Mouse (Mus musculus) adrenal gland, adult 2 months (tissue): Measurements from ENCODE around the gene Skap2. TPM values are rescaled to one million over a fixed set of nuclear protein-coding genes. Genes with fewer than 3 reads are reported as not detected.

Experiments
- DNase-seq: peaks from one replicate; pipeline ENCODE4 v3.0.0; 2021
- polyA plus RNA-seq: library from polyadenylated mRNA; depleted of rRNA; stranded (reverse); fragments of >200 nt; gene quantifications from 2 replicates; pipeline ENCODE4 v1.2.3, GENCODE M21; 2012; rRNA removed
- total RNA-seq, 2 experiments: library from RNA; stranded (reverse); gene quantifications; 2 replicates each; pipeline ENCODE4 v1.2.3; 2021

The Skap2 gene
- total and polyA plus RNA-seq, 3 experiments, result 3.5 to 57.5 (median 45.6) TPM

DNA sequence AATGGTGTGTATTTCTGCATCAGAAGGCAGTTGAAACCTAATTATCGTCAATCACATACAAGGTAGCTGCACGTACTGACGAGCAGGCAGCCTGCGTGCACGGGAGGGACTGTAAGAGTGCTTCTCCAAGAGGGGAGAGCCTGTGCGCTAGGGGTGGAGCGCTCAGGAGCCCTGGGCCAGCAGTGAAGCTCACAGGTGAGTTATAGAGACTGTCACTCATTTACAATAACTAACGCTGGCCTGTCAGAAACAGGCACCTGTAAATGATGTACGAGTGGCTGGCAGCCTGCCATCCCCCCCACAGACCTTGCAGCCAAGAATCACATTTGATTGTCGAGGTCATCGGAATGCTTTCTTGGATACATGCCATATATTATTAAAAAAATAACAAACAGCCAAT lies 168.2 kb downstream of the Skap2 start:
- DNase-seq, result peak; percentile 71

GRCm38 (mm10) chr6:51843081-51843480 lies 169.3 kb downstream of the Skap2 start:
- no peak for DNase-seq

GRCm38 (mm10) chr6:51838177-51838576 lies 174.2 kb downstream of the Skap2 start:
- DNase-seq, result no peak

DNA sequence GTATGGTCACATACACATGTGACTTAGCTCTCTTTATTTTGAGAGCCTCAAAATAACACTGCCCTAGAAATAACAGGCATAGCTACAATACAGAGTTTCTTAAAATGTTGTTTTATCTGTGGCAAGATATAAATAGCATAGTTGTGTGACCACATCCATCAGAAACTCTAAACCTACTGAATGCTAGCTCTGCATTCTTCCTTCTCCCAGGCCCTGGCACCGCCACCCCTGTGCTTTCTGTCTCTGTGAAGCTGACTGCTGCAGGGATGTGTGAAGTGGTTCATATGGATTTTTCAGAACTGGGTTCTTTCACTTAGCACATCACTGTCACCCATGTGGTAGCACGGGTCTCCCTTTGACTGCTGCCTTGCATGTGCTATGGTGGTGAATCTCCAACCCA lies 179.0 kb downstream of the Skap2 start:
- no peak for DNase-seq

GRCm38 (mm10) chr6:51825621-51826021 lies 186.7 kb downstream of the Skap2 start:
- DNase-seq, result peak; percentile 67

GRCm38 (mm10) chr6:51824136-51824830 lies 188.1 kb downstream of the Skap2 start:
- DNase-seq, result peak; percentile 83

- no peak for DNase-seq
Measured at GRCm38 (mm10) chr6:51822049-51822448, 190.3 kb downstream of the Skap2 start.

DNA sequence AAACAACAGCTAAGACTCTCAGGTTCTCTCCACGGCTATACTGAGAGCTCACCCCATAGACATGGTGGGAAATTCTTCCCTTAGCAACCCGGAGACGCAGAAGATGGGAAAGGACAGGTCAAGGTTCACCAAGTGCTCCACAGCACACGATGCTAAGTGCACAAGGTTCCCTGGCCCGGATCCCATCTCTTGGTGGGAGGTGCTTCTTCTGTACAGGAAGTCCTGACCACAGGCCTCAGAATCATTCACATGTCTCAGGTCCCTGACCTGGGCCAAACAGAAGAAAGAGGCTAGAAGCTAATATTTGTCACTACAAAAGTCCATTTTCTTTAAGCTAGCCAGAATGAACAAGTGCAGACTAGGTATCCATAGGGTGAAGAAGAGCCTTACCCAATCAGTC lies 191.5 kb downstream of the Skap2 start:
- no peak for DNase-seq

- DNase-seq, result no peak
Measured at GRCm38 (mm10) chr6:51816892-51817621, 195.3 kb downstream of the Skap2 start.

- no peak for DNase-seq
Measured at GRCm38 (mm10) chr6:51810906-51811305, 201.4 kb downstream of the Skap2 start.

DNA sequence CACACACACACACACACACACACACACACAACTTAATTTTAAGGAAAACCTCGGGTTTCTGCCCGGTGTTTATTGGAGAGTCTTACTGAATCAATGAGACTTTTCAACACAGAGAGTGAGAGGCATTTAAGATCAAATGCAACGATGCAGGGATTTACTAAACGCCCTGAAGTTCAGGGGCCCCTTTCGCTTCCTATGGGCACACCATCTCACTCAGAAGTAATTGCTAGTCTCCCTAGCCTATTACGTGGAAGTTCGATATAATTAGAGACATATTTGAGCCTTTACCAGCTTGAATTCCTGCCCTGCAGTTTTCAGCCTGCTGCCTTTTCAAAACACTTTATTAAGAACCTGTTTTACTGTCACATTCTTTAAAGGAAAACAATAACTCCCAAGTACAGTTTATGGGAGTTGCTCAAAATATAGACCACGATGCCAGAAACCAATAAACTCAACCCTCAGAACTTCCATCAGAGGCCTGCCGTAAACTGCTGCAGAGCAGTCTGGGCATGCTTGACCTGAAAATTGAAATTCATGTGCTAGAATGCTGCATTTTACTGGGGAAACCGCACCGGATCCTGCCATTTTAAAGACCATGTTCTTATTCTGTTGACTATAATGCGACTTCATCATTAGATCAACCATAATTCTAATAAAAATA lies 203.1 kb downstream of the Skap2 start:
- DNase-seq, result no peak

DNA sequence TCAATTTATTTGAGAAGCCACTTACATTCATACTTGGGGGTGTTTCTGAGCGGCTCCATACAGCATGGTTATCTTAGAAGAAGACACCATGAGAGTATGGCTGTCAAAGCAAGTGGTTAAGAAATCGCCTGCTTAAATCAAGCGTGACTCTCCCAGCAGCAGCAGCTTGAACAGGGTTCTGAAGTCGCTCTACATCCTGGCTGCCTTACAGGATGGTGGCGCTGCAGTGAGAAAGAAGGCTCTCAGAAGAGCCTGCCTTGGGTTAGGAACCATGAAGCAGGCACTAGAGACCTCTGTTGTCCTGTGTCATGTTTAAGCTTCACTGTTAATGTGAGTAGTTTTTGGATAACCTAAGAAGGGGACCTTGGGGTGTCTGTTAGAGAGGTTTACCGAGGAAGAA lies 204.3 kb downstream of the Skap2 start:
- no peak for DNase-seq

Other genes starting within 250 kb of the Skap2 start
- gene Hoxa1, start 145.8 kb upstream of the Skap2 start, total RNA-seq, result under 1 TPM; 0.52 to 0.86 TPM
- 0.47 and 0.68 TPM in 2 replicates for gene Hoxa1, start 145.8 kb upstream of the Skap2 start, polyA plus RNA-seq
- gene Hoxa2, start 152.3 kb upstream of the Skap2 start, total RNA-seq, result 1 to 10 TPM; 1.5 to 2.6 TPM
- gene Hoxa2, start 152.3 kb upstream of the Skap2 start, polyA plus RNA-seq, result 1.1 and 1.7 TPM in 2 replicates
- gene 5730596B20Rik, start 164.9 kb upstream of the Skap2 start, total RNA-seq, result under 1 TPM; 0.35 to 0.41 TPM
- gene 5730596B20Rik, start 164.9 kb upstream of the Skap2 start, polyA plus RNA-seq, result 0.02 and 0.04 TPM in 2 replicates
- 1 to 10 TPM; 2.2 to 6.3 TPM for gene Hoxa4, start 179.2 kb upstream of the Skap2 start, total RNA-seq
- 0.99 and 4.0 TPM in 2 replicates for gene Hoxa4, start 179.2 kb upstream of the Skap2 start, polyA plus RNA-seq
- gene Hoxa5, start 192.0 kb upstream of the Skap2 start, total RNA-seq, result 10 to 100 TPM; 13.6 to 22.8 TPM
- gene Hoxa5, start 192.0 kb upstream of the Skap2 start, polyA plus RNA-seq, result 12.9 and 16.3 TPM in 2 replicates
- 1 to 10 TPM; 1.9 to 4.5 TPM for gene Hoxa6, start 196.2 kb upstream of the Skap2 start, total RNA-seq
- gene Hoxa6, start 196.2 kb upstream of the Skap2 start, polyA plus RNA-seq, result 3.6 and 3.8 TPM in 2 replicates
- gene Hoxa3, start 200.8 kb upstream of the Skap2 start, total RNA-seq, result 1 to 10 TPM; 2.7 to 5.4 TPM
- 6.8 and 8.1 TPM in 2 replicates for gene Hoxa3, start 200.8 kb upstream of the Skap2 start, polyA plus RNA-seq
- 1 to 10 TPM in 1 of 2 experiments, not detected in 1; 1.0 TPM for gene Gm28308, start 200.8 kb upstream of the Skap2 start, total RNA-seq
- gene Gm28308, start 200.8 kb upstream of the Skap2 start, polyA plus RNA-seq, result 1.9 and 2.5 TPM in 2 replicates
- gene Hoxa7, start 209.3 kb upstream of the Skap2 start, total RNA-seq, result 10 to 100 TPM; 15.3 to 30.3 TPM
- gene Hoxa7, start 209.3 kb upstream of the Skap2 start, polyA plus RNA-seq, result 21.3 and 26.8 TPM in 2 replicates
- 1 to 10 TPM in 1 of 2 experiments, under 1 TPM in 1; 0.75 to 1.6 TPM for gene Hoxa9, start 218.5 kb upstream of the Skap2 start, total RNA-seq
- 1.7 and 3.8 TPM in 2 replicates for gene Hoxa9, start 218.5 kb upstream of the Skap2 start, polyA plus RNA-seq
- not detected for gene Hoxa10, start 228.3 kb upstream of the Skap2 start, total RNA-seq
- gene Hoxa10, start 228.3 kb upstream of the Skap2 start, polyA plus RNA-seq, result 0.22 TPM in 1 of 2 replicates, not detected in the other
- not detected for gene Hoxa11, start 233.3 kb upstream of the Skap2 start, total RNA-seq
- not detected in 2 replicates for gene Hoxa11, start 233.3 kb upstream of the Skap2 start, polyA plus RNA-seq
- gene Hoxa13, start 248.3 kb upstream of the Skap2 start, total RNA-seq, result not detected
- not detected in 2 replicates for gene Hoxa13, start 248.3 kb upstream of the Skap2 start, polyA plus RNA-seq